12 mouse cellular contexts compared by ENCODE assay signal in the genomic region with DNA sequence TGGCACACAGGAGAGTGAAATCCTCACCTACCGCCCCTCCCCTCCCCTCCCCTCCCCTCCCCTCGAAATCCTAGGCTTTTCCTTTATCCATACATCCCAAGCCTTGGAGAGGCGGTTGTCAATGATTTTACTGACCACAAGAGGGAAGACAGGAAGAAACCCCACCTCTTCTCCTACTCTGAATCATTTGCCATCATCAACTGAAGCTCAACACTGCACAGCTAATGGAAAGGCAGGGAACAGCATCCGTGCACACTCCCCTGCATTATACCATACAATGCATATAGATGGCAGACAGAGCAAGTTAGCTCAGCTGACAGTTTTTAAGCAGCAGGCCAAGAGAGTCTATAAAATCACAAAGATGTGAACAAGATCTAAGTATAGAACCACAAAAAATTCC. TPM values are rescaled to one million over a fixed set of nuclear protein-coding genes. Genes with fewer than 3 reads are reported as not detected.
DNase-seq lines count a peak whose midpoint lies in the region; ATAC-seq and TF ChIP-seq lines count a peak whose summit lies in the region.
"Had no signal": no experiment of that assay in that cellular context is flagged by ENCODE, and none has a peak within 500 bp of the region (broad histone marks: within the 10 kb centered on the region; RNA-seq: fewer than 3 reads in every experiment).

No protein-coding gene starts in this region.

- no peak for DNase-seq in lung, embryonic 14.5 days
- DNase-seq in lung, postnatal 14 days, result no peak
- no peak for DNase-seq in embryonic facial prominence, embryonic 14.5 days (ENCODE audit: low spot score)
- DNase-seq in retina, postnatal 7 days (ENCODE audit: low read depth, low spot score), result peak; percentile 9
- DNase-seq in MN1 (ENCODE audit: low spot score), result no peak
- DNase-seq in frontal cortex, postnatal 25 days (ENCODE audit: low spot score in 2 of 2), result no peak
- DNase-seq: adrenal gland, adult 8-10 months; cerebellum, adult 9-11 months; liver, embryonic 13.5 days; right cerebral cortex, postnatal 25 days had no signal

- WGBS in lung, embryonic 14.5 days, result 36% methylated on average over 4 of the region's 4 CpGs
- WGBS in embryonic facial prominence, embryonic 14.5 days, result 15% methylated on average over 4 of the region's 4 CpGs
- 16% methylated on average over 4 of the region's 4 CpGs for WGBS in hindbrain, embryonic 16.5 days

- H3K9ac ChIP-seq in lung, embryonic 14.5 days, result no peak overlapping the region
- no peak overlapping the region for H3K9ac ChIP-seq in embryonic facial prominence, embryonic 14.5 days (ENCODE audit: low read depth, low read length)
- peak overlapping the region; percentile 50; the same call in 1 of the 2 replicates for H3K9ac ChIP-seq in hindbrain, embryonic 16.5 days (ENCODE audit: low read depth, low read length)
- H3K9ac ChIP-seq: liver, embryonic 13.5 days had no signal

- no peak for ATAC-seq in lung, embryonic 14.5 days (ENCODE audit: insufficient read depth)
- ATAC-seq in embryonic facial prominence, embryonic 14.5 days (ENCODE audit: low read depth), result peak; percentile 62; the same call in 1 of the 2 replicates
- ATAC-seq in hindbrain, embryonic 16.5 days, result peak; percentile 95

- no peak overlapping the region for H3K4me3 ChIP-seq in lung, embryonic 14.5 days (ENCODE audit: low read depth, low read length)
- no peak overlapping the region for H3K4me3 ChIP-seq in embryonic facial prominence, embryonic 14.5 days (ENCODE audit: low read depth, low read length)
- H3K4me3 ChIP-seq in hindbrain, embryonic 16.5 days (ENCODE audit: low read length), result peak overlapping the region; percentile 46
- H3K4me3 ChIP-seq: liver, embryonic 13.5 days had no signal

- H3K9me3 ChIP-seq in lung, embryonic 14.5 days (ENCODE audit: low read depth, low read length), result no peaks in the 10 kb centered on the region
- H3K9me3 ChIP-seq in embryonic facial prominence, embryonic 14.5 days (ENCODE audit: control insufficient read depth, low read length), result no peaks in the 10 kb centered on the region
- H3K9me3 ChIP-seq in hindbrain, embryonic 16.5 days (ENCODE audit: control insufficient read depth, low read length), result no peaks in the 10 kb centered on the region
- H3K9me3 ChIP-seq: liver, embryonic 13.5 days had no signal

- TF ChIP-seq CTCF in lung, embryonic 14.5 days (IDR thresholded peaks at IDR 0.05; ENCODE audit: low read depth), result no peak

- no peak overlapping the region for H3K4me2 ChIP-seq in lung, embryonic 14.5 days
- H3K4me2 ChIP-seq in embryonic facial prominence, embryonic 14.5 days (ENCODE audit: low read depth, low read length), result no peak overlapping the region
- peak overlapping the region; percentile 32 for H3K4me2 ChIP-seq in hindbrain, embryonic 16.5 days (ENCODE audit: low read length)
- H3K4me2 ChIP-seq: heart, embryonic 11.5 days; liver, embryonic 13.5 days had no signal

- no peaks in the 10 kb centered on the region for H3K36me3 ChIP-seq in lung, embryonic 14.5 days (ENCODE audit: insufficient read depth)
- no peaks in the 10 kb centered on the region for H3K36me3 ChIP-seq in embryonic facial prominence, embryonic 14.5 days (ENCODE audit: control insufficient read depth, insufficient read depth, low read length)
- no peaks in the 10 kb centered on the region for H3K36me3 ChIP-seq in hindbrain, embryonic 16.5 days (ENCODE audit: control insufficient read depth, insufficient read depth, low read length)
- H3K36me3 ChIP-seq: liver, embryonic 13.5 days had no signal

- 0 out of 2 replicates have a peak, but pooled peaks cover 5% of the 10 kb centered on the region for H3K4me1 ChIP-seq in lung, embryonic 14.5 days (ENCODE audit: insufficient read depth)
- peaks cover 38% of the 10 kb centered on the region for H3K4me1 ChIP-seq in embryonic facial prominence, embryonic 14.5 days (ENCODE audit: control insufficient read depth, insufficient read depth, low read length)
- H3K4me1 ChIP-seq in hindbrain, embryonic 16.5 days (ENCODE audit: control insufficient read depth, insufficient read depth, low read depth, low read length), result peaks cover 28% of the 10 kb centered on the region

- no peaks in the 10 kb centered on the region for H3K27me3 ChIP-seq in lung, embryonic 14.5 days (ENCODE audit: insufficient read depth, low read length)
- H3K27me3 ChIP-seq in embryonic facial prominence, embryonic 14.5 days (replicated peaks; ENCODE audit: control insufficient read depth, insufficient read depth, low read length), result no peaks in the 10 kb centered on the region
- no peaks in the 10 kb centered on the region for H3K27me3 ChIP-seq in hindbrain, embryonic 16.5 days (replicated peaks; ENCODE audit: control insufficient read depth, insufficient read depth, low read length)

- H3K27ac ChIP-seq in lung, embryonic 14.5 days (ENCODE audit: low read depth), result 0 out of 2 replicates have a peak overlapping the region, but pooled peaks have one; percentile 10
- H3K27ac ChIP-seq in embryonic facial prominence, embryonic 14.5 days (replicated peaks; ENCODE audit: low read depth, low read length), result no peak overlapping the region; the same call in 1 of the 2 replicates
- H3K27ac ChIP-seq in hindbrain, embryonic 16.5 days (ENCODE audit: low read depth, low read length), result peak overlapping the region; percentile 72
- H3K27ac ChIP-seq: liver, embryonic 13.5 days had no signal

RNA-seq across cellular contexts. Expression of a gene that starts 35.9 kb away (rescaled TPM):
- 19.1 and 24.7 TPM in 2 replicates for polyA plus RNA-seq in lung, embryonic 14.5 days (2014; fragmentation: Nextera tagmentation; extraction: Ambion mirVana)
- polyA plus RNA-seq in embryonic facial prominence, embryonic 14.5 days (2014; fragmentation: Nextera tagmentation; extraction: Ambion mirVana), result 14.0 and 15.5 TPM in 2 replicates
- 17.0 and 17.9 TPM in 2 replicates for polyA plus RNA-seq in hindbrain, embryonic 16.5 days (2015; fragmentation: Nextera tagmentation; extraction: Ambion mirVana)

RNA-seq across cellular contexts. Expression of a gene that starts 45.2 kb away (rescaled TPM):
- 5.3 and 5.9 TPM in 2 replicates for polyA plus RNA-seq in lung, embryonic 14.5 days (2014; fragmentation: Nextera tagmentation; extraction: Ambion mirVana)
- polyA plus RNA-seq in embryonic facial prominence, embryonic 14.5 days (2014; fragmentation: Nextera tagmentation; extraction: Ambion mirVana), result 5.7 and 7.8 TPM in 2 replicates
- 9.2 and 11.4 TPM in 2 replicates for polyA plus RNA-seq in hindbrain, embryonic 16.5 days (2015; fragmentation: Nextera tagmentation; extraction: Ambion mirVana)
